Mouse (Mus musculus): ENCODE data around the gene Dhdh. TPM values are rescaled to one million over a fixed set of nuclear protein-coding genes. Genes with fewer than 3 reads are reported as not detected.

Gene Dhdh
- polyA plus RNA-seq, 1 experiment, result 3.0 TPM

DNA sequence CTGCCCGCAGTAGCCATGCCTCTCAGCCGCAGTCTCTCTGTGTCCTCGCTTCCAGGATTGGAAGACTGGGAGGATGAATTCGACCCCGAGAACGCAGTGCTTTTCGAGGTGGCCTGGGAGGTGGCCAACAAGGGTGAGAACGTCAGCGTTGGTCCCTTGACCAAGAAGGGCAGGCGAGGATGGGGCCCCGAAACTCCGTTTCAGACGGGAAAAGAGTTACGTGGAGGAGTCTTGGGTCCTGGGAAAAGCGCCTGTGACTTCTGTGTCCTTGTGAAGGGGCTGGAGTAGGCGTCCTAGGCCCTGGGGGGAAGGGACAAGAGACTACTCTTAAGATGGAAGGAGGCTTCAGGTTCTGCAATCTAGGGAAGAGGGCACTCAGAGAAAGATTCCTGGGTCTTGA, 53.6 kb downstream of the Dhdh start:
- TF ChIP-seq CTCF (IDR thresholded peaks at IDR 0.05; ENCODE audit: control insufficient read depth, insufficient read depth, insufficient replicate concordance, low read depth, low read length) (no peak), POLR2A (IDR thresholded peaks at IDR 0.05; ENCODE audit: control insufficient read depth, low read depth, low read length) (no peak)
- H3K4me1 ChIP-seq (ENCODE audit: control insufficient read depth, insufficient read depth, low read length), result peaks cover 27% of the 10 kb centered on the region
- no peaks in the 10 kb centered on the region for H3K27me3 ChIP-seq (ENCODE audit: control insufficient read depth, insufficient read depth, low read length)
- peak overlapping the region; percentile 68 for H3K4me3 ChIP-seq (ENCODE audit: control insufficient read depth, low read depth, low read length)
- no peaks in the 10 kb centered on the region; the same call in 1 of the 2 replicates for H3K36me3 ChIP-seq (ENCODE audit: control insufficient read depth, insufficient read depth, low read length)
- no peak overlapping the region for H3K27ac ChIP-seq (ENCODE audit: control insufficient read depth, insufficient read depth, low read depth, low read length)

DNA sequence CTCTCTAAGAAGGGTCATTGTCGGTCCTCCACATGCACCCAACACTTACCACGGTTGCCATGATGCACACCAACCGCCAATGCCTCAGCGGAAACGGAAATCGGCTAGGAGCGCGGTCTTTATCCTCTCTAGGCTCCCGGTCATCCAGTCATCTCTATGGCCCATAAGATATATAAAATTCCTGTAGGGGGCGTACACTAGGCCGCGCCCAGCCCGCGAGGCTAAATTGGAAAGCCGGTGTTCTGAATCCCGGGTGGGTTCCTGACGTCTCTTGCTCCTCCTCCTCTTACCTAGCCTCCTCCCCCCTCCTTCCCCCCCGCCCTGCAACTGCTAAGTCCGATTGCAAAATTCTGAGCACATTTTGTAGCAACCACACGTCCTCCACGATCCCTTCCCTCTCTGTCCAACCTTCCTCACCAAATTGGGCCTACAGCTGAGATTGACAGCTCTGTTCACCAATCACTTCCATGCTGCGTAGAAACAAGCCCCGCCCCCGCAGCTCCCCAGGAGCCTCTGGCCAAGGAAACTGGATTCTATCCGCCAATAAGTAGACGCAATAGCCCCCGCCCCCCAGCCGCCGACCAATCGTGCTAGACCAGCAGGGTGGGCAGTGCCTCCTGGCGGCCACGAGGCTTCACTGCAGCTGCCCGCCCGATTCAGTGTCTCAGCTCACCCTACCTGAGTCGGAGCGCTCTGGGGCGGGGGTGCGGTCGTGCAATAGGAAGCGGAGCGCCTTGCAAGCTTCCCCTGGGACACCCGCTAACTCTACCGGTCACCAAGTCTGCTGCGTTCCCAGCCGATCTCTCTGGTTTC, 54.2 kb downstream of the Dhdh start, which contains the start of gene Gys1:
TSS of gene Gys1 (plus strand) at position 642 of the 813 bp plus-strand sequence.
- H3K36me3 ChIP-seq (ENCODE audit: control insufficient read depth, insufficient read depth, low read length), result no peaks in the 10 kb centered on the region; the same call in 1 of the 2 replicates
- peaks cover 27% of the 10 kb centered on the region for H3K4me1 ChIP-seq (ENCODE audit: control insufficient read depth, insufficient read depth, low read length)
- peak within 1 kb of the TSS; percentile 90 for H3K4me3 ChIP-seq (ENCODE audit: control insufficient read depth, low read depth, low read length)
- peak; percentile 96 for TF ChIP-seq CTCF (IDR thresholded peaks at IDR 0.05; ENCODE audit: control insufficient read depth, insufficient read depth, insufficient replicate concordance, low read depth, low read length)
- TF ChIP-seq POLR2A (IDR thresholded peaks at IDR 0.05; ENCODE audit: control insufficient read depth, low read depth, low read length), result peak; percentile 76; the same call in 1 of the 2 replicates
- peak within 1 kb of the TSS; percentile 94 for H3K27ac ChIP-seq (ENCODE audit: control insufficient read depth, insufficient read depth, low read depth, low read length)
- no peaks in the 10 kb centered on the region for H3K27me3 ChIP-seq (ENCODE audit: control insufficient read depth, insufficient read depth, low read length)

DNA sequence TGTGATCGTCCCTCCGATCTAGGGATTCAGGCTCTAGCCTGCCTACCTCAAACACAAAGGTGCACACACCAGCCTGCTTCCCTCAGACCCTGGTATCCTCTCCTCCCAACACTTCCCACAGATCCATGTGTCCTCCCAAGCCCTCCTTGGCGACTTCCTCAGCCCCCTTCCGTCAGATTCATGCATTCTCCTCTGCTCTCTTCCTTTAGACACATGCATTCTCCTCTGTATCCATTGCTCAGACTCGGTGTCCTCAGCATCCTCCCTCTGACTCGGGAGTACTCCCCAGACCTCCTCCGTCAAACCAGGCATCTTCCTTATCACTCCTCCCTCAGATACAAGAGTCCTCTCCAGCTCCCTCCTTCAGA, 54.8 kb downstream of the Dhdh start:
- Histone ChIP-seq H3K27me3 (ENCODE audit: control insufficient read depth, insufficient read depth, low read length) (no peaks in the 10 kb centered on the region), H3K4me3 (ENCODE audit: control insufficient read depth, low read depth, low read length) (peak overlapping the region; percentile 90), H3K36me3 (ENCODE audit: control insufficient read depth, insufficient read depth, low read length) (no peaks in the 10 kb centered on the region; the same call in 1 of the 2 replicates), H3K27ac (ENCODE audit: control insufficient read depth, insufficient read depth, low read depth, low read length) (peak overlapping the region; percentile 94), H3K4me1 (ENCODE audit: control insufficient read depth, insufficient read depth, low read length) (peaks cover 25% of the 10 kb centered on the region)
- TF ChIP-seq POLR2A (IDR thresholded peaks at IDR 0.05; ENCODE audit: control insufficient read depth, low read depth, low read length) (no peak), CTCF (IDR thresholded peaks at IDR 0.05; ENCODE audit: control insufficient read depth, insufficient read depth, insufficient replicate concordance, low read depth, low read length) (no peak)

DNA sequence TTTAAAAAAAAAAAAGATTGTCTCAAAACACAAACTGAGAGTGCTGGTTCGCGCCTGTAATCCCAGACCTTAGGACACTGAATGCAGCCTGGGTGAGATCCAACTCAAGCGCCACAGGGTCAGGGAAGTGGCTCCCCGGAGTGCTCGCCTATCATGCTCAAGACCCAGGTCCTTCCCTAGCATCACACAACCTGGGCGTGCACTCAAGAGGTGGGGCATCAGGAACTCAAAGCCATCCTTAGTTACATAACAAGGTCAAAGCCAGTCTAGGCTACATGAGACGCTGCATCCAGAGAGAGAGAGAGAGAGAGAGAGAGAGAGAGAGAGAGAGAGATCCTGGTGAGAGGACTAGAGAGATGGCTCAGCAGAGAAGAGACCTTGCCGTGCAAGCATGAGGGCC, 62.0 kb downstream of the Dhdh start:
- TF ChIP-seq CTCF (IDR thresholded peaks at IDR 0.05; ENCODE audit: control insufficient read depth, insufficient read depth, insufficient replicate concordance, low read depth, low read length), result no peak
- TF ChIP-seq POLR2A (IDR thresholded peaks at IDR 0.05; ENCODE audit: control insufficient read depth, low read depth, low read length), result no peak
- H3K36me3 ChIP-seq (ENCODE audit: control insufficient read depth, insufficient read depth, low read length), result peaks cover 1% of the 10 kb centered on the region
- H3K4me1 ChIP-seq (ENCODE audit: control insufficient read depth, insufficient read depth, low read length), result no peaks in the 10 kb centered on the region; the same call in none of the 2 replicates

DNA sequence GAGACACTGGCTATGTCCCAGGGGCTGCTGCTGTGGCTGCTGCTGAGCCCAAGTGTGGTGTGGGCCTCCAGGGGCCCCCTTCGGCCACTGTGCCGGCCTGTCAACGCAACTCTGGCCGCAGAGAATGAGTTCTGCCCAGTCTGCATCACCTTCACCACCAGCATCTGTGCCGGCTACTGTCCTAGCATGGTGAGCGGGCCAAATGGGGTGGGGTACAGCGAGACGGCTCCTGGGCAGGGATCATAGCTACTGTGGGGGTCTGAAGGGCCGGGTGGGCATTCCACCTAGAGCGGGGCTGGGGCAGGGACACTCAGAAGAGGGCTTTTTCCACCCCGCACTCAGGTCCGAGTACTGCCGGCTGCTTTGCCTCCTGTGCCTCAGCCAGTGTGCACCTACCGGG, 67.4 kb downstream of the Dhdh start:
- Histone ChIP-seq H3K27me3 (ENCODE audit: control insufficient read depth, insufficient read depth, low read length) (no peaks in the 10 kb centered on the region), H3K27ac (ENCODE audit: control insufficient read depth, insufficient read depth, low read depth, low read length) (no peak overlapping the region), H3K4me1 (ENCODE audit: control insufficient read depth, insufficient read depth, low read length) (peaks cover 13% of the 10 kb centered on the region), H3K36me3 (ENCODE audit: control insufficient read depth, insufficient read depth, low read length) (no peaks in the 10 kb centered on the region; the same call in 1 of the 2 replicates), H3K4me3 (ENCODE audit: control insufficient read depth, low read depth, low read length) (no peak overlapping the region; the same call in 1 of the 2 replicates)
- TF ChIP-seq POLR2A (IDR thresholded peaks at IDR 0.05; ENCODE audit: control insufficient read depth, low read depth, low read length) (no peak), CTCF (IDR thresholded peaks at IDR 0.05; ENCODE audit: control insufficient read depth, insufficient read depth, insufficient replicate concordance, low read depth, low read length) (no peak)

More for the DNA sequence above, 62.0 kb downstream of the Dhdh start:
- H3K27ac ChIP-seq (ENCODE audit: control insufficient read depth, insufficient read depth, low read depth, low read length), result no peak overlapping the region
- no peak overlapping the region for H3K4me3 ChIP-seq (ENCODE audit: control insufficient read depth, low read depth, low read length)
- no peaks in the 10 kb centered on the region for H3K27me3 ChIP-seq (ENCODE audit: control insufficient read depth, insufficient read depth, low read length)

Other genes with a start within 250 kb of the Dhdh start
- gene Cd37, start 249.7 kb downstream of the Dhdh start, polyA plus RNA-seq (2012; rRNA removed), result 78.0 and 87.4 TPM in 2 replicates
- gene Slc6a16, start 247.7 kb downstream of the Dhdh start, polyA plus RNA-seq (2012; rRNA removed), result 76.9 and 81.4 TPM in 2 replicates
- 785 and 851 TPM in 2 replicates for gene Slc6a21, start 211.3 kb downstream of the Dhdh start, polyA plus RNA-seq (2012; rRNA removed)
- gene Trpm4, start 155.0 kb downstream of the Dhdh start, polyA plus RNA-seq (2012; rRNA removed), result 52.2 and 54.8 TPM in 2 replicates
- 0.10 and 0.22 TPM in 2 replicates for gene Hrc, start 153.5 kb downstream of the Dhdh start, polyA plus RNA-seq (2012; rRNA removed)
- gene Ppfia3, start 121.8 kb downstream of the Dhdh start, polyA plus RNA-seq (2012; rRNA removed), result 1.1 and 1.2 TPM in 2 replicates
- 5.7 and 7.3 TPM in 2 replicates for gene Lin7b, start 118.2 kb downstream of the Dhdh start, polyA plus RNA-seq (2012; rRNA removed)
- gene Snrnp70, start 93.1 kb downstream of the Dhdh start, polyA plus RNA-seq (2012; rRNA removed), result 180 and 202 TPM in 2 replicates
- 0.99 and 1.1 TPM in 2 replicates for gene Kcna7, start 83.2 kb downstream of the Dhdh start, polyA plus RNA-seq (2012; rRNA removed)
- gene Ntf5, start 75.1 kb downstream of the Dhdh start, polyA plus RNA-seq (2012; rRNA removed), result 0.19 and 0.25 TPM in 2 replicates
- 32.8 and 38.1 TPM in 2 replicates for gene Lhb, start 68.0 kb downstream of the Dhdh start, polyA plus RNA-seq (2012; rRNA removed)
- gene Gys1, start 54.0 kb downstream of the Dhdh start, polyA plus RNA-seq (2012; rRNA removed), result 1.7 and 2.3 TPM in 2 replicates
- 173 and 197 TPM in 2 replicates for gene Ruvbl2, start 50.7 kb downstream of the Dhdh start, polyA plus RNA-seq (2012; rRNA removed)
- 152 and 188 TPM in 2 replicates for gene Ftl1, start 28.9 kb downstream of the Dhdh start, polyA plus RNA-seq (2012; rRNA removed)
- 24.9 and 26.3 TPM in 2 replicates for gene Bax, start 21.9 kb downstream of the Dhdh start, polyA plus RNA-seq (2012; rRNA removed)
- gene Tulp2, start 6.9 kb downstream of the Dhdh start, polyA plus RNA-seq (2012; rRNA removed), result 879 and 1,010 TPM in 2 replicates
- gene Gm45808, start 2.0 kb downstream of the Dhdh start, polyA plus RNA-seq (2012; rRNA removed), result 0.81 TPM in 1 of 2 replicates, not detected in the other
- gene Nucb1, start 21.6 kb upstream of the Dhdh start, polyA plus RNA-seq (2012; rRNA removed), result 76.4 and 93.9 TPM in 2 replicates
- 5.9 and 8.5 TPM in 2 replicates for gene Ppp1r15a, start 37.5 kb upstream of the Dhdh start, polyA plus RNA-seq (2012; rRNA removed)
- gene Plekha4, start 37.5 kb upstream of the Dhdh start, polyA plus RNA-seq (2012; rRNA removed), result 12.6 and 12.9 TPM in 2 replicates
- gene Hsd17b14, start 66.1 kb upstream of the Dhdh start, polyA plus RNA-seq (2012; rRNA removed), result 0.37 and 0.45 TPM in 2 replicates
- 39.9 and 44.3 TPM in 2 replicates for gene Bcat2, start 81.3 kb upstream of the Dhdh start, polyA plus RNA-seq (2012; rRNA removed)
- 3.6 and 3.7 TPM in 2 replicates for gene Fgf21, start 126.7 kb upstream of the Dhdh start, polyA plus RNA-seq (2012; rRNA removed)
- 0.08 and 0.21 TPM in 2 replicates for gene Fut1, start 128.5 kb upstream of the Dhdh start, polyA plus RNA-seq (2012; rRNA removed)
- gene Izumo1, start 133.0 kb upstream of the Dhdh start, polyA plus RNA-seq (2012; rRNA removed), result 77.5 and 95.6 TPM in 2 replicates
- 5.1 and 5.4 TPM in 2 replicates for gene Rasip1, start 138.7 kb upstream of the Dhdh start, polyA plus RNA-seq (2012; rRNA removed)
- gene Mamstr, start 151.2 kb upstream of the Dhdh start, polyA plus RNA-seq (2012; rRNA removed), result 0.74 and 1.3 TPM in 2 replicates
- 0.37 and 0.42 TPM in 2 replicates for gene Fut2, start 177.6 kb upstream of the Dhdh start, polyA plus RNA-seq (2012; rRNA removed)
- gene Ntn5, start 195.2 kb upstream of the Dhdh start, polyA plus RNA-seq (2012; rRNA removed), result 6.5 and 10.8 TPM in 2 replicates
- gene Sec1, start 205.6 kb upstream of the Dhdh start, polyA plus RNA-seq (2012; rRNA removed), result 61.0 and 71.6 TPM in 2 replicates
- gene Car11, start 211.0 kb upstream of the Dhdh start, polyA plus RNA-seq (2012; rRNA removed), result 2.3 and 3.3 TPM in 2 replicates
- gene Dbp, start 216.3 kb upstream of the Dhdh start, polyA plus RNA-seq (2012; rRNA removed), result 11.2 and 12.9 TPM in 2 replicates
- gene Rpl18, start 226.7 kb upstream of the Dhdh start, polyA plus RNA-seq (2012; rRNA removed), result 517 and 652 TPM in 2 replicates
- 33.4 and 34.6 TPM in 2 replicates for gene Sphk2, start 229.2 kb upstream of the Dhdh start, polyA plus RNA-seq (2012; rRNA removed)
- 145 and 176 TPM in 2 replicates for gene Fam83e, start 232.4 kb upstream of the Dhdh start, polyA plus RNA-seq (2012; rRNA removed)
- gene Spaca4, start 237.0 kb upstream of the Dhdh start, polyA plus RNA-seq (2012; rRNA removed), result 589 and 614 TPM in 2 replicates